Mouse (Mus musculus) fat pad, adult 2 months (tissue): ENCODE data around the gene Twsg1.
"Not testable (repeated sequence)": the region's sequence is repeated elsewhere in the genome, so short reads cannot be mapped to it uniquely, and the experiment has no call there.

Experiments used
- DNase-seq: peaks from one replicate; pipeline ENCODE4 v3.0.0-alpha.2; 2011; ENCODE audit warnings: low read depth, low spot score; ENCODE audit errors: extremely low read depth

Twsg1 gene

GRCm38 (mm10) chr17:65950622-65951404 lies at the start of gene Twsg1:
TSS of gene Twsg1 (minus strand) at chr17:65951226.
- no peak for DNase-seq

- DNase-seq, result no peak
These were observed 37.3 kb upstream of the Twsg1 start for GRCm38 (mm10) chr17:65988151-65988820.

- not testable (repeated sequence) for DNase-seq
These were observed 25.7 kb upstream of the Twsg1 start for GRCm38 (mm10) chr17:65976720-65977119.

GRCm38 (mm10) chr17:65967751-65968150 lies 16.7 kb upstream of the Twsg1 start:
- no peak for DNase-seq

GRCm38 (mm10) chr17:65962263-65962662 lies 11.2 kb upstream of the Twsg1 start:
- DNase-seq, result no peak

- peak; percentile 33 for DNase-seq
These were observed 10.6 kb upstream of the Twsg1 start for GRCm38 (mm10) chr17:65961606-65962136.

GRCm38 (mm10) chr17:65959011-65959410 lies 8.0 kb upstream of the Twsg1 start:
- no peak for DNase-seq

GRCm38 (mm10) chr17:65958366-65958765 lies 7.3 kb upstream of the Twsg1 start:
- DNase-seq, result no peak

- no peak for DNase-seq
These were observed 6.8 kb upstream of the Twsg1 start for GRCm38 (mm10) chr17:65957782-65958325.

- no peak for DNase-seq
These were observed 6.2 kb upstream of the Twsg1 start for GRCm38 (mm10) chr17:65956993-65957781.

GRCm38 (mm10) chr17:65956140-65956539 lies 5.1 kb upstream of the Twsg1 start:
- no peak for DNase-seq

- no peak for DNase-seq
These were observed 2.9 kb upstream of the Twsg1 start for GRCm38 (mm10) chr17:65953959-65954358.

GRCm38 (mm10) chr17:65952083-65952482 lies 1.1 kb upstream of the Twsg1 start:
- DNase-seq, result no peak

- DNase-seq, result no peak
These were observed 843 bp downstream of the Twsg1 start for GRCm38 (mm10) chr17:65950183-65950582.

- DNase-seq, result no peak
These were observed 3.7 kb downstream of the Twsg1 start for GRCm38 (mm10) chr17:65947307-65947706.

- no peak for DNase-seq
These were observed 5.6 kb downstream of the Twsg1 start for GRCm38 (mm10) chr17:65945420-65945819.

- no peak for DNase-seq
These were observed 8.6 kb downstream of the Twsg1 start for GRCm38 (mm10) chr17:65942394-65942793.

- DNase-seq, result no peak
These were observed 9.8 kb downstream of the Twsg1 start for GRCm38 (mm10) chr17:65941275-65941674.

- no peak for DNase-seq
These were observed 10.8 kb downstream of the Twsg1 start for GRCm38 (mm10) chr17:65940221-65940620.

- DNase-seq, result no peak
These were observed 11.4 kb downstream of the Twsg1 start for GRCm38 (mm10) chr17:65939461-65940192.
